Mouse (Mus musculus) lung, postnatal 0 days (tissue): Measurements from ENCODE around the gene Gata1.

Source experiments
- CTCF ChIP-seq: IDR thresholded peaks from 2 replicates; pipeline ENCODE4 v1.5.1; 2016; ENCODE audit warnings: antibody characterized with exemption, mild to moderate bottlenecking
- EP300 ChIP-seq: IDR thresholded peaks from 2 replicates; pipeline ENCODE4 v1.6.1; 2016; ENCODE audit warnings: antibody characterized with exemption, mild to moderate bottlenecking, control low read depth

- TF ChIP-seq EP300 (no peak), CTCF (no peak)
Observed at GRCm38 (mm10) chrX:8013569-8014314, 35.9 kb upstream of the Gata1 start.
